Mouse (Mus musculus) midbrain, embryonic 13.5 days (tissue): ENCODE measurements around the gene Sox6. TPM values are rescaled to one million over a fixed set of nuclear protein-coding genes. Genes with fewer than 3 reads are reported as not detected.
A peak's percentile ranks its signal among the peaks of the same experiment; 100 is the strongest.

Experiments used
- ATAC-seq: fragments of 200-750 bp; cut with Nextera tagmentation; 2 replicates; pipeline ENCODE4 v1.8.0; 2017; ENCODE audit warnings: mild to moderate bottlenecking, moderate TSS enrichment, moderate library complexity
- H3K27ac ChIP-seq: fragments of 300-500 bp; sonication (generic); 2 replicates; pipeline ENCODE4 v1.5.1; 2015; ENCODE audit warnings: inconsistent platforms, mild to moderate bottlenecking, moderate library complexity
- H3K27me3 ChIP-seq: fragments of 300-500 bp; sonication (generic); 2 replicates; pipeline ENCODE4 v1.6.1; 2015; ENCODE audit warnings: mild to moderate bottlenecking, inconsistent platforms
- H3K36me3 ChIP-seq: fragments of 300-500 bp; sonication (generic); 2 replicates; pipeline ENCODE4 v1.6.1; 2015; ENCODE audit warnings: mild to moderate bottlenecking, inconsistent platforms
- H3K4me1 ChIP-seq: fragments of 300-500 bp; sonication (generic); replicated peaks from 2 replicates; pipeline ENCODE4 v1.6.1; 2015; ENCODE audit warnings: inconsistent platforms
- H3K4me2 ChIP-seq: fragments of 300-500 bp; sonication (generic); replicated peaks from 2 replicates; pipeline ENCODE4 v1.6.1; 2015; ENCODE audit warnings: moderate library complexity, mild to moderate bottlenecking, inconsistent platforms
- H3K4me3 ChIP-seq: fragments of 300-500 bp; sonication (generic); replicated peaks from 2 replicates; pipeline ENCODE4 v1.5.1; 2015; ENCODE audit warnings: mild to moderate bottlenecking, inconsistent platforms
- H3K9ac ChIP-seq: fragments of 300-500 bp; sonication (generic); replicated peaks from 2 replicates; pipeline ENCODE4 v1.6.1; 2015; ENCODE audit warnings: mild to moderate bottlenecking, inconsistent platforms
- H3K9me3 ChIP-seq: fragments of 300-500 bp; sonication (generic); 2 replicates; pipeline ENCODE4 v1.6.1; 2016; ENCODE audit warnings: mild to moderate bottlenecking, inconsistent platforms
- WGBS: fragments of 180-500 bp; shearing (Covaris S2); methylation state at CpG from one replicate; pipeline ENCODE4 v1.1.7; 2015; 5-methylcytosine and 5-hydroxymethylcytosine counted together
- polyA plus RNA-seq: library from polyadenylated mRNA; unstranded; fragments of >200 nt; fragmentation: Nextera tagmentation; extraction: Ambion mirVana; gene quantifications from 2 replicates; pipeline ENCODE4 v1.2.1, GENCODE M21; 2015

The Sox6 gene
- polyA plus RNA-seq, 1 experiment from 2014 or later, result 57.2 TPM

- no peak overlapping the region for H3K27ac ChIP-seq
- no peak overlapping the region for H3K4me2 ChIP-seq
- no peak overlapping the region for H3K4me3 ChIP-seq
- H3K36me3 ChIP-seq, result no peaks in the 10 kb centered on the region
- no peaks in the 10 kb centered on the region for H3K9me3 ChIP-seq
- no peak overlapping the region for H3K9ac ChIP-seq
- peaks cover 36% of the 10 kb centered on the region for H3K4me1 ChIP-seq
- WGBS, result 47% methylated on average over 4 of the region's 4 CpGs
- ATAC-seq, result no peak
- no peaks in the 10 kb centered on the region for H3K27me3 ChIP-seq
These were observed 283.3 kb downstream of the Sox6 start for GRCm38 (mm10) chr7:115755272-115755671.

- Histone ChIP-seq H3K9ac (no peak overlapping the region), H3K9me3 (no peaks in the 10 kb centered on the region), H3K4me1 (peaks cover 38% of the 10 kb centered on the region), H3K4me3 (no peak overlapping the region), H3K4me2 (no peak overlapping the region), H3K27me3 (no peaks in the 10 kb centered on the region), H3K36me3 (no peaks in the 10 kb centered on the region), H3K27ac (no peak overlapping the region)
- ATAC-seq, result no peak
- 81% methylated on average over 7 of the region's 7 CpGs for WGBS
These were observed 284.4 kb downstream of the Sox6 start for GRCm38 (mm10) chr7:115754216-115754615.

- ATAC-seq, result peak; percentile 86
- WGBS, result 10% methylated on average over 5 of the region's 5 CpGs
- no peak overlapping the region for H3K4me3 ChIP-seq
These were observed 286.4 kb downstream of the Sox6 start for GRCm38 (mm10) chr7:115752121-115752634.

GRCm38 (mm10) chr7:115751083-115751482, 287.5 kb downstream of the Sox6 start:
- Histone ChIP-seq H3K27me3 (no peaks in the 10 kb centered on the region), H3K9me3 (no peaks in the 10 kb centered on the region), H3K4me1 (peaks cover 48% of the 10 kb centered on the region), H3K36me3 (no peaks in the 10 kb centered on the region), H3K9ac (no peak overlapping the region), H3K4me3 (no peak overlapping the region), H3K27ac (no peak overlapping the region), H3K4me2 (0 out of 2 replicates have a peak overlapping the region, but pooled peaks have one; percentile 6)
- 18% methylated on average over 3 of the region's 3 CpGs for WGBS
- ATAC-seq, result no peak

More at GRCm38 (mm10) chr7:115752121-115752634, 286.4 kb downstream of the Sox6 start:
- H3K9ac ChIP-seq, result 0 out of 2 replicates have a peak overlapping the region, but pooled peaks have one; percentile 6
- peaks cover 48% of the 10 kb centered on the region for H3K4me1 ChIP-seq
- no peaks in the 10 kb centered on the region for H3K9me3 ChIP-seq
- peak overlapping the region; percentile 28 for H3K4me2 ChIP-seq
- H3K36me3 ChIP-seq, result no peaks in the 10 kb centered on the region
- no peak overlapping the region for H3K27ac ChIP-seq
- H3K27me3 ChIP-seq, result no peaks in the 10 kb centered on the region

GRCm38 (mm10) chr7:115750275-115750825, 288.2 kb downstream of the Sox6 start:
- ATAC-seq, result 0 out of 2 replicates have a peak, but pooled peaks have one; percentile 40
- Histone ChIP-seq H3K4me2 (no peak overlapping the region), H3K27me3 (no peaks in the 10 kb centered on the region), H3K9me3 (no peaks in the 10 kb centered on the region), H3K27ac (no peak overlapping the region; the same call in 1 of the 2 replicates), H3K4me1 (peaks cover 48% of the 10 kb centered on the region), H3K36me3 (no peaks in the 10 kb centered on the region), H3K9ac (no peak overlapping the region), H3K4me3 (no peak overlapping the region)
- WGBS, result 44% methylated on average over 8 of the region's 8 CpGs

- Histone ChIP-seq H3K27me3 (no peaks in the 10 kb centered on the region), H3K4me1 (peaks cover 34% of the 10 kb centered on the region), H3K9ac (no peak overlapping the region), H3K4me2 (no peak overlapping the region), H3K9me3 (no peaks in the 10 kb centered on the region), H3K27ac (no peak overlapping the region), H3K4me3 (no peak overlapping the region), H3K36me3 (no peaks in the 10 kb centered on the region)
- WGBS, result 49% methylated on average over 7 of the region's 7 CpGs
- 0 out of 2 replicates have a peak, but pooled peaks have one; percentile 45 for ATAC-seq
These were observed 291.1 kb downstream of the Sox6 start for GRCm38 (mm10) chr7:115747541-115747940.

- no peaks in the 10 kb centered on the region for H3K27me3 ChIP-seq
- no peak overlapping the region for H3K9ac ChIP-seq
- H3K36me3 ChIP-seq, result no peaks in the 10 kb centered on the region
- no peak overlapping the region for H3K4me3 ChIP-seq
- no peak overlapping the region for H3K4me2 ChIP-seq
- H3K4me1 ChIP-seq, result peaks cover 17% of the 10 kb centered on the region
- WGBS, result 63% methylated on average over 4 of the region's 4 CpGs
- no peak overlapping the region for H3K27ac ChIP-seq
- H3K9me3 ChIP-seq, result no peaks in the 10 kb centered on the region
- no peak for ATAC-seq
These were observed 292.8 kb downstream of the Sox6 start for GRCm38 (mm10) chr7:115745672-115746253.

GRCm38 (mm10) chr7:115734137-115734536, 304.5 kb downstream of the Sox6 start:
- Histone ChIP-seq H3K9me3 (no peaks in the 10 kb centered on the region), H3K4me1 (no peaks in the 10 kb centered on the region), H3K27me3 (no peaks in the 10 kb centered on the region), H3K36me3 (no peaks in the 10 kb centered on the region), H3K4me3 (no peak overlapping the region), H3K4me2 (no peak overlapping the region), H3K27ac (no peak overlapping the region), H3K9ac (no peak overlapping the region)
- WGBS, result 53% methylated on average over 7 of the region's 7 CpGs
- ATAC-seq, result no peak

GRCm38 (mm10) chr7:115732824-115733223, 305.8 kb downstream of the Sox6 start:
- WGBS, result 69% methylated on average over 1 of the region's 1 CpGs
- no peak overlapping the region for H3K27ac ChIP-seq
- H3K4me1 ChIP-seq, result no peaks in the 10 kb centered on the region
- no peaks in the 10 kb centered on the region for H3K36me3 ChIP-seq
- no peaks in the 10 kb centered on the region for H3K9me3 ChIP-seq
- no peak for ATAC-seq
- no peak overlapping the region for H3K9ac ChIP-seq
- no peak overlapping the region for H3K4me2 ChIP-seq
- no peaks in the 10 kb centered on the region for H3K27me3 ChIP-seq
- no peak overlapping the region for H3K4me3 ChIP-seq

- no peak overlapping the region for H3K9ac ChIP-seq
- H3K4me1 ChIP-seq, result peaks cover 11% of the 10 kb centered on the region
- no peak overlapping the region for H3K4me3 ChIP-seq
- H3K27ac ChIP-seq, result no peak overlapping the region
- no peak for ATAC-seq
- H3K27me3 ChIP-seq, result no peaks in the 10 kb centered on the region
- no peak overlapping the region for H3K4me2 ChIP-seq
- H3K36me3 ChIP-seq, result no peaks in the 10 kb centered on the region
- WGBS, result 94% methylated on average over 2 of the region's 2 CpGs
- no peaks in the 10 kb centered on the region for H3K9me3 ChIP-seq
These were observed 311.8 kb downstream of the Sox6 start for GRCm38 (mm10) chr7:115726776-115727175.

GRCm38 (mm10) chr7:115724404-115724803, 314.2 kb downstream of the Sox6 start:
- H3K4me3 ChIP-seq, result no peak overlapping the region
- no peak overlapping the region for H3K9ac ChIP-seq
- peaks cover 22% of the 10 kb centered on the region for H3K4me1 ChIP-seq
- no peaks in the 10 kb centered on the region for H3K27me3 ChIP-seq
- H3K27ac ChIP-seq, result no peak overlapping the region
- no peaks in the 10 kb centered on the region for H3K36me3 ChIP-seq
- no peaks in the 10 kb centered on the region for H3K9me3 ChIP-seq
- ATAC-seq, result no peak
- 92% methylated on average over 2 of the region's 2 CpGs for WGBS
- H3K4me2 ChIP-seq, result no peak overlapping the region

GRCm38 (mm10) chr7:115721624-115722540, 316.7 kb downstream of the Sox6 start:
- 2% methylated on average over 7 of the region's 7 CpGs for WGBS
- peak; percentile 88 for ATAC-seq
- no peak overlapping the region for H3K4me2 ChIP-seq
- peak overlapping the region; percentile 73 for H3K27ac ChIP-seq
- H3K9ac ChIP-seq, result no peak overlapping the region
- no peaks in the 10 kb centered on the region for H3K27me3 ChIP-seq
- peaks cover 22% of the 10 kb centered on the region for H3K4me1 ChIP-seq
- H3K36me3 ChIP-seq, result no peaks in the 10 kb centered on the region
- H3K4me3 ChIP-seq, result no peak overlapping the region
- H3K9me3 ChIP-seq, result no peaks in the 10 kb centered on the region
